In the genomic region with DNA sequence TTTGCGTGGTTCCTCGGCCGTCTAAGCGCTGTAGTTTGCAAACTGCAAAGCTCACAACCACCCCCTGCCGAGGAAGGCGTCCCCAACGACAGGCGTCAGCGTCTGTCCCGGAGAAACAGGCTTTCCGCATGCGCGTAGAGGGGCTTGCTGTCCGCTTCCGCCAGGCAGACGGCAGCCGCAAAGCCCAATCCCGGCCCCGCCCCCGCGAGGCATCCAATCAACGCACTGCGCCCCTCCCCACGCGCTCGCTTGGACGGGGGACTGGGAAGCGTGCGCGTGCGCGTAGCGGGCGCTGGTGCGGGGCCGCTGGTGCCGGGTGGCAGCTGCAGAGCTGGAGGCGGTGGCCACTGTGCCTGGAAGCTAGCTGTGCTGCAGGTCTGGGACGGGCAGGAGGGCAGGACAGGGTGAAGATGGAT, we compare ENCODE assay signal across 7 mouse cellular contexts. TPM values are rescaled to one million over a fixed set of nuclear protein-coding genes. Genes with fewer than 3 reads are reported as not detected.
A peak's percentile ranks its signal among the peaks of the same experiment; 100 is the strongest.
DNase-seq lines count a peak whose midpoint lies in the region; ATAC-seq and TF ChIP-seq lines count a peak whose summit lies in the region.

A gene (plus strand): TSS at position 264 of the 416 bp plus-strand sequence.

- TF ChIP-seq CTCF in small intestine, adult 2 months (IDR thresholded peaks at IDR 0.05; ENCODE audit: extremely low read depth, insufficient read length, insufficient replicate concordance, low read depth, low read length), result no peak

- H3K4me3 ChIP-seq in intestine, embryonic 16.5 days (ENCODE audit: low read length), result peak within 1 kb of the TSS; percentile 72
- peak within 1 kb of the TSS; percentile 54 for H3K4me3 ChIP-seq in midbrain, embryonic 12.5 days
- H3K4me3 ChIP-seq in small intestine, adult 2 months (ENCODE audit: low read depth, low read length), result peak within 1 kb of the TSS; percentile 83

- H3K27me3 ChIP-seq in intestine, embryonic 16.5 days (replicated peaks; ENCODE audit: control insufficient read depth, insufficient read depth, low read length), result no peaks in the 10 kb centered on the region
- H3K27me3 ChIP-seq in midbrain, embryonic 12.5 days, result no peaks in the 10 kb centered on the region; the same call in 1 of the 2 replicates
- no peaks in the 10 kb centered on the region for H3K27me3 ChIP-seq in small intestine, adult 2 months (ENCODE audit: control insufficient read depth, insufficient read depth, low read length)

- DNase-seq in adrenal gland, adult 8-10 months, result peak; percentile 99
- DNase-seq in embryo, embryonic 9.5 days (ENCODE audit: extremely low spot score), result peak; percentile 98
- peak; percentile 99 to 100 for DNase-seq in gastrocnemius, postnatal 4 days (ENCODE audit: low spot score in 2 of 2)
- peak; percentile 100 for DNase-seq in left cerebral cortex, postnatal 4 days

- H3K4me1 ChIP-seq in intestine, embryonic 16.5 days (ENCODE audit: control insufficient read depth, insufficient read depth, low read length), result peaks cover 17% of the 10 kb centered on the region
- peaks cover 16% of the 10 kb centered on the region for H3K4me1 ChIP-seq in midbrain, embryonic 12.5 days
- peaks cover 22% of the 10 kb centered on the region for H3K4me1 ChIP-seq in small intestine, adult 2 months (ENCODE audit: control insufficient read depth, insufficient read depth, insufficient read length, low read length)

- peak within 1 kb of the TSS; percentile 77 for H3K4me2 ChIP-seq in intestine, embryonic 16.5 days (ENCODE audit: low read depth, low read length)
- peak within 1 kb of the TSS; percentile 85 for H3K4me2 ChIP-seq in midbrain, embryonic 12.5 days (replicated peaks)

- H3K9ac ChIP-seq in intestine, embryonic 16.5 days (ENCODE audit: low read depth, low read length), result peak within 1 kb of the TSS; percentile 82
- H3K9ac ChIP-seq in midbrain, embryonic 12.5 days (replicated peaks), result peak within 1 kb of the TSS; percentile 68

- under 1% methylated on average over 39 of the region's 39 CpGs for WGBS in intestine, embryonic 16.5 days
- WGBS in midbrain, embryonic 12.5 days, result under 1% methylated on average over 39 of the region's 39 CpGs
- WGBS in small intestine, adult 2 months, result under 1% methylated on average over 39 of the region's 39 CpGs

- intact Hi-C loops in left cerebral cortex, postnatal 4 days (cut with DNase I), result no loop called here

- TF ChIP-seq POLR2A in small intestine, adult 2 months (IDR thresholded peaks at IDR 0.05; ENCODE audit: low read depth, low read length), result peak; percentile 83; the same call in 1 of the 2 replicates

- peak; percentile 92 for ATAC-seq in intestine, embryonic 16.5 days
- ATAC-seq in midbrain, embryonic 12.5 days (ENCODE audit: low FRiP score, low read depth), result peak; percentile 95

- H3K27ac ChIP-seq in intestine, embryonic 16.5 days (ENCODE audit: low read length), result peak within 1 kb of the TSS; percentile 87
- peak within 1 kb of the TSS; percentile 73 for H3K27ac ChIP-seq in midbrain, embryonic 12.5 days (replicated peaks)
- peak within 1 kb of the TSS; percentile 79 for H3K27ac ChIP-seq in small intestine, adult 2 months (ENCODE audit: insufficient read depth, low read depth, low read length)

- no peaks in the 10 kb centered on the region for H3K9me3 ChIP-seq in intestine, embryonic 16.5 days (ENCODE audit: control insufficient read depth, low read length)
- no peaks in the 10 kb centered on the region for H3K9me3 ChIP-seq in midbrain, embryonic 12.5 days

- no peaks in the 10 kb centered on the region for H3K36me3 ChIP-seq in intestine, embryonic 16.5 days (ENCODE audit: control insufficient read depth, insufficient read depth, low read length)
- H3K36me3 ChIP-seq in midbrain, embryonic 12.5 days, result peaks cover 4% of the 10 kb centered on the region; the same call in 1 of the 2 replicates
- H3K36me3 ChIP-seq in small intestine, adult 2 months (ENCODE audit: control insufficient read depth, insufficient read depth, low read length), result peaks cover 12% of the 10 kb centered on the region

RNA-seq across cellular contexts. Expression of the gene that starts here (rescaled TPM):
- 10 to 100 TPM; 24.8 to 34.0 (median 27.3) TPM for total RNA-seq in adrenal gland, adult 8-10 months (2022)
- total RNA-seq in gastrocnemius, postnatal 4 days (2021), result 1 to 10 TPM; 8.5 to 9.8 TPM
- 11.6 and 13.2 TPM in 2 replicates for polyA plus RNA-seq in intestine, embryonic 16.5 days (2015; fragmentation: Nextera tagmentation; extraction: Ambion mirVana)
- 10 to 100 TPM; 18.1 to 18.2 TPM for total RNA-seq in left cerebral cortex, postnatal 4 days (2021)
- 7.9 and 9.2 TPM in 2 replicates for polyA plus RNA-seq in midbrain, embryonic 12.5 days (2016; fragmentation: Nextera tagmentation; extraction: Ambion mirVana)
- polyA plus RNA-seq in small intestine, adult 2 months (2012; rRNA removed), result 10.0 and 21.0 TPM in 2 replicates

Comparison
In these comparisons a context has a peak if more than half of its experiments do, and no peak if none do; other contexts are left out.
1. Peak in every context shown above with its lines: DNase-seq, ATAC-seq, H3K4me3 ChIP-seq and H3K27ac ChIP-seq.